Mouse (Mus musculus): ENCODE measurements around the gene Kcna5.

DNA sequence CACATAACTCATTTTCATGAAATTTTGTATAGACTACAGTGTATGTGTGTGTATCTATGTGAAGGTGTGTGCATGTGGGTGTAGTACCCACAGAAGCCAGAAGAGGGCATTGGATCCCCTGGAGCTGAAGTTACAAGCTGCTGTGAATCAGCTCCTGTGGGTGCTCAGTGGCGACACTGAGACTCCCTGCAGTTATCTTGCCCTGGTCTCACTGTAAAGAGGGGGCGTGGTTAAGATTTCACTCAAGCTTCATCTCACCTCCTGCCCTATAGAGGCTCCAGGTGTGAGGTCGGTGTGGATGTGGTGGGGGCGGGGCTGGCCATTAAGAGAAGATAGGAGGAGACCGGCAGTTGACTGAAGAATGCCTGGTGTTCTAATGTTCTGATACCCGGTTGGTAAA is 34.2 kb downstream of the Kcna5 start:
- TF ChIP-seq POLR2A (IDR thresholded peaks at IDR 0.05; ENCODE audit: borderline replicate concordance, extremely low read depth, low read depth, low read length) (no peak), CTCF (IDR thresholded peaks at IDR 0.05; ENCODE audit: insufficient read depth, low read length) (no peak)

Measured in lung, adult 2 months (tissue).